Mouse (Mus musculus): ENCODE data around the gene Lin7a.
A peak's percentile ranks its signal among the peaks of the same experiment; 100 is the strongest.

The Lin7a gene

GRCm38 (mm10) chr10:107253191-107253965 is 18.1 kb upstream of the Lin7a start:
- no peak for DNase-seq

DNA sequence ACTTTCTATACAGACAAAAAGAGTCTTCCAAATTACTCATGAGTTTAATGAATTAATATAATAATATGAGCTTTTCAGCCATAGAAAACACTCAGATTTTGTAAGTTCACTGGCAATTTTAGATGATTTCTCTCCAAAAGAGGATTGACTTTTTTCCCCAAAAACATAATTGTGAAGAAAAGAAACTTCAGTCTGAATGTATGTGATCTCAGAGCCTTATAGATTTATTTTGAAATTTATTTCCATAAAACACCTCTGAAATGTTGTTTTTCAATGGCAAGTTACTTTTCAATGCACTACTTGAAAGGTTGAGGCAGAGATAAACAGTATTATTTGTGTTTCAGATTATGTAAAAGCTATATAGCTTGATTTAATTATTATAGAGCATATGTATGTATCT is 16.8 kb upstream of the Lin7a start:
- no peak for DNase-seq

DNA sequence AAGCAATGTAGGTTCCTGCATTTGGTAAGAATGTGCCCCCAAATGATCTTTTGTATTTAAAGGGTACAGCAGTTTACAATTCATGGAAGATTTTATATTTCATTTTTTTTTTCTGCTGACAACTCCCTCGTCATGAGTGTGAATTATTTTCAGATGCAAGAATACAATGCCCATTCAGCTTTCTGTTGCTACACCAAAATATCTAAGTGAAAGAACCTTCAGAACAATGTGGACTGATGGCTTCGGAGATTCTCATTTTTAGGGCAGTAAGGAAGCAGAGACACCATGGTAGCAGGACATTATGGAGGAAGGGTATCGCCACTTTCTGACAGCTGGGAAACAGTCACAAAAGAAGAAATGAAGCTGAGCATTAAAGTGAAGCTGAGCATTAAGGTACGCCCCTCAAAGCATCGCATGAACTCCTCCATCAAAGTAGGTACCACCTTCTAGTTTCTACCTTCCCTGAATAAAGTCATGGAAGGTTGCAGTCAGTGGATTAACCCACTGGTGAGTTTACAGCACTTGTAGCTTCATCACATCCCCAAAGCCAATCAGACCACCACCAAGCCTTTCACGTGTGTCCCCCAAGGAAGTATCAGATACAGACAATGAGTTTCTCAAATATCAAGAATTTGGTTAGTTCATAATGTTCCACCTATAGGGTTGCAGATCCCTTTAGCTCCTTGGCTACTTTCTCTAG is 16.0 kb upstream of the Lin7a start:
- no peak for DNase-seq

- no peak for DNase-seq
Measured at GRCm38 (mm10) chr10:107256451-107256960, 15.0 kb upstream of the Lin7a start.

- DNase-seq, result no peak
Measured at GRCm38 (mm10) chr10:107260428-107260827, 11.1 kb upstream of the Lin7a start.

- peak; percentile 56 to 64 for DNase-seq
Measured at GRCm38 (mm10) chr10:107272131-107272803, 781 bp downstream of the Lin7a start.

DNA sequence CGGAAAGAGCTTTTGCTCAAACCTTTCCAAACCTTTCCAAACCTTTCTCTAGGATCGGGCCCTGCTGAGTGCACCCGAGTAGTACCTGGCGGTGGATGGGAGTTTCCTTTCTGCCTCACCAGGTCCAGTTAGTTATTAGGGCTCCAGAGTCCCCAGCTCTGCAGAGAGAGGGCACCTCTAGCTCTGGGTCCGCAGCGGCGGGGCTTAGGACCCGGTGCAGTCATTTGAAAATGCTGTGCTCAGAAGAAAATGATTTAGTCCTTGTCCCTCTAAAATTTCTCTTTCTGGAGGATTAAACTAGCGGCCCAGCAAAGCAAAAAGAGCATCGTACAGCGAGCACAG is 1.3 kb downstream of the Lin7a start:
- DNase-seq, result no peak

GRCm38 (mm10) chr10:107273848-107274247 is 2.4 kb downstream of the Lin7a start:
- DNase-seq, result peak; percentile 16

- peak; percentile 12 to 19 for DNase-seq
Measured at GRCm38 (mm10) chr10:107274785-107275184, 3.3 kb downstream of the Lin7a start.

- DNase-seq, result no peak
Measured at GRCm38 (mm10) chr10:107276647-107277046, 5.2 kb downstream of the Lin7a start.

DNA sequence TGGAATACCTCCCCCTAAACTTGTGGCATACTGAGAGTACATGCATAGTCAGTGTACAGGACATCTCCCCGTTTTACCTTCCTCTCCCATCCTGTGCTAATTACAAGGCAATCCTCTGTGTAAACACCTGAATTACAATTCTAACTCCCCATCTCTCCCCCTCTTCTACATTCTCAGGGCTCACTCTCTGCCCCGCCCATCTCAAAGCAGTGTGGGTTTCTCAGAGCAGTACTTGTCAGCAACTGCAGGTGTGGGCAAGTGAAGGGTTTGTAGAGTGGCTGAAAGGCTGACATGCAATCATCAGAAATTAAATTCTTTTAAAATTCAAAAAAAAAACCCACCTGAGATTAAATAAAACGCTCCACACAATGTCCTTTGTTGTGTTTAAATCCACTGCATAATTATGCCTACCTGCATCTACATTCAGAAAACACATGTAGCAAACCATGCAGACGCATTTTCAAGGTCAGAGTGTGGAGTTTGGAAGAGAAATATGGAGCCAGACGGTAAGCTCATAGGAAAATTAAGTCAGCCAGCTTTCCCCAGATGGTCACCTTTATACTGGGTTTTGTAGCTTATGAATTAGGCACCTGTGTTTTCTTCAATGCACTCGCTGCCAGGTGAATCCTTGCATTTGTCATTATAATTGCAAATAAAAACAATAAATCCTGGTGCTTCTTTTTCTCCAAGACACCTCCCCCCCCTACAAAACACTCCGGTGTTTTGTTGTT is 22.6 kb downstream of the Lin7a start:
- no peak for DNase-seq

GRCm38 (mm10) chr10:107300587-107301248 is 29.2 kb downstream of the Lin7a start:
- no peak for DNase-seq

DNA sequence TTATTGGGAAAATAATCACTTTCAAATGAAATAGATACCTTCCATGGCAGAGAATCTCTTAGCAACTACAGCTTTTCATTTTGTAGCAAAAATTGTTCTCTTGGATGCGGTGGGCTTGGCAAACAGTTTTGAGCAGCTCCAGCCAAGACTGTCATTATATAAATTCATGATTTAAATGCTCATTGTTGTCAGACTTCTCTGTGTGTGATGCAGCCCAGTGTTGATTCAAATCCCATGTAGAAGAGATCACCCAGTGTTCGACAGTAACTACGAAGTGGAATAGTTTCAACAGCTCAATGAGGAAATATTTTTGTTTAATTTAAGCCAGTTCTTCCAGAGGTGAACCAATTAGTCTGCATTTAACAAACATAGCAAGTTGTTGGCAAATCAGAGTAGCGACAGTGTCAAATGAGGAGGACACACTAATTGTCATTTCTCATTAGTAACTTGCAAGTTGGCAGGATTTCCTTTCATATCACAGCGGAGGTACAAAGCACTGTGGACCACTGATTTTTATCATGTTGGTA is 39.5 kb downstream of the Lin7a start:
- no peak for DNase-seq

- no peak for DNase-seq
Measured at GRCm38 (mm10) chr10:107312609-107313008, 41.1 kb downstream of the Lin7a start.

GRCm38 (mm10) chr10:107313395-107313794 is 41.9 kb downstream of the Lin7a start:
- DNase-seq, result no peak

DNA sequence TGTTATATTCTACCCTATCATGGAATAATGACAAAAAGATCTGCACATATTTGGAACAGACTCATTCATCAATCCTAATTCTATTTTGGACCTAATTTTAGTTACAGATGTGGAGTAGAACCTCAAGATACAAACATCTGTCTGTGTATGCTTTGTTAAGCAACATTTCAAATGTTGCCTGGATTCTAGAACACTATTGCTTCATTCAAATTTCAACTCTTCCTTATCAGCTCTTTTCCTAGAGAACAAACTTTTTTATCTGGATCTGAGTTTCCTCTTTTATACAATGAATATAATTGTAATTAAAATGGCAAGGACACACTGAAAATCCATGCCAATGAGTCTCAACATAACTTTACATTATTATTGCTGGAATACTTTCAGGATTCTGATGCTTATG is 43.8 kb downstream of the Lin7a start:
- DNase-seq, result no peak

GRCm38 (mm10) chr10:107315681-107316080 is 44.2 kb downstream of the Lin7a start:
- no peak for DNase-seq

GRCm38 (mm10) chr10:107316100-107316499 is 44.6 kb downstream of the Lin7a start:
- DNase-seq, result no peak

- no peak for DNase-seq
Measured at GRCm38 (mm10) chr10:107319648-107320047, 48.2 kb downstream of the Lin7a start.

GRCm38 (mm10) chr10:107323865-107324264 is 52.4 kb downstream of the Lin7a start:
- no peak for DNase-seq

- no peak for DNase-seq
Measured at GRCm38 (mm10) chr10:107325558-107325957, 54.1 kb downstream of the Lin7a start.

- no peak for DNase-seq
Measured at GRCm38 (mm10) chr10:107339524-107339923, 68.0 kb downstream of the Lin7a start.
